Mouse (Mus musculus): ENCODE data around the gene Lrsam1. TPM values are rescaled to one million over a fixed set of nuclear protein-coding genes. Genes with fewer than 3 reads are reported as not detected.
A peak's percentile ranks its signal among the peaks of the same experiment; 100 is the strongest.

The Lrsam1 gene
- total and polyA plus RNA-seq, 2 experiments from 2014 or later = 5.4 to 12.0 TPM

DNA sequence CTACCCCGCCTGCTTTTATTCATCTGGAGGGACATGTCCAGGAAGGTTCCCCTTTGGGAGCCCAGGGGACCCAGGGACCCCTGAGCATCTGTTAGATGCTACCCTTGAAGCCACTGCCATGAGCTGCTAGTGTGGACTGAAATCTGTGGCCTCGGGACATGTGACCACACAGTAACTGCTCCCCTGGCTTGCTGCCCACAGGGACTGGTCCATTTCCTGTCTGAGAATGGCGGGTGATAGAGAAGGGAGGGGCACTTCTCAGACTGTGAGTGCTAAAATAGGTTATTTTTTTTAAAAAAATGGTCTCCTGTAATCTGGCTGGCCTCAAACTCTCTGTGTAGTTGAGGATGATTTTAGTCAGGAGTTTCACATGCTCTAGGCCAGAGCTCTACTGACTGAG lies 79.7 kb downstream of the Lrsam1 start:
- 0 out of 2 replicates have a peak overlapping the region, but pooled peaks have one; percentile 35 for H3K4me2 ChIP-seq (ENCODE audit: low read depth, low read length)
- 17% methylated on average over 3 of the region's 3 CpGs for WGBS
- no peak overlapping the region for H3K9ac ChIP-seq (replicated peaks; ENCODE audit: low read depth, low read length)
- H3K27ac ChIP-seq (ENCODE audit: low read depth) = peak overlapping the region; percentile 87
- DNase-seq (ENCODE audit: low spot score) = peak; percentile 85
- no peak overlapping the region for H3K4me3 ChIP-seq (ENCODE audit: low read depth, low read length)
- H3K36me3 ChIP-seq (replicated peaks; ENCODE audit: control insufficient read depth, insufficient read depth, low read length) = no peaks in the 10 kb centered on the region; the same call in 1 of the 2 replicates
- TF ChIP-seq CTCF (IDR thresholded peaks at IDR 0.05; ENCODE audit: low read depth) (no peak), EP300 (IDR thresholded peaks at IDR 0.05; ENCODE audit: low read depth) (no peak)
- peak; percentile 59 for ATAC-seq (ENCODE audit: insufficient read depth, low read depth)
- H3K4me1 ChIP-seq (ENCODE audit: control insufficient read depth, insufficient read depth) = peaks cover 58% of the 10 kb centered on the region
- no peaks in the 10 kb centered on the region for H3K27me3 ChIP-seq (ENCODE audit: control insufficient read depth, insufficient read depth, low read length)
- no peaks in the 10 kb centered on the region for H3K9me3 ChIP-seq (replicated peaks; ENCODE audit: control insufficient read depth, low read length)

- Histone ChIP-seq H3K4me3 (ENCODE audit: low read depth, low read length) (no peak overlapping the region), H3K27ac (ENCODE audit: low read depth) (peak overlapping the region; percentile 87), H3K9ac (replicated peaks; ENCODE audit: low read depth, low read length) (no peak overlapping the region), H3K4me1 (ENCODE audit: control insufficient read depth, insufficient read depth) (peaks cover 55% of the 10 kb centered on the region), H3K36me3 (replicated peaks; ENCODE audit: control insufficient read depth, insufficient read depth, low read length) (no peaks in the 10 kb centered on the region; the same call in 1 of the 2 replicates), H3K9me3 (replicated peaks; ENCODE audit: control insufficient read depth, low read length) (no peaks in the 10 kb centered on the region), H3K4me2 (ENCODE audit: low read depth, low read length) (0 out of 2 replicates have a peak overlapping the region, but pooled peaks have one; percentile 7), H3K27me3 (ENCODE audit: control insufficient read depth, insufficient read depth, low read length) (no peaks in the 10 kb centered on the region)
- no peak for DNase-seq (ENCODE audit: low spot score)
- TF ChIP-seq EP300 (IDR thresholded peaks at IDR 0.05; ENCODE audit: low read depth) = no peak
- TF ChIP-seq CTCF (IDR thresholded peaks at IDR 0.05; ENCODE audit: low read depth) = no peak
- ATAC-seq (ENCODE audit: insufficient read depth, low read depth) = no peak
- 40% methylated on average over 6 of the region's 6 CpGs for WGBS
Observed at GRCm38 (mm10) chr2:32881054-32881453, 80.4 kb downstream of the Lrsam1 start.

GRCm38 (mm10) chr2:32879593-32879992 lies 81.8 kb downstream of the Lrsam1 start:
- WGBS = 68% methylated on average over 5 of the region's 5 CpGs
- Histone ChIP-seq H3K9me3 (replicated peaks; ENCODE audit: control insufficient read depth, low read length) (no peaks in the 10 kb centered on the region), H3K27me3 (ENCODE audit: control insufficient read depth, insufficient read depth, low read length) (no peaks in the 10 kb centered on the region), H3K4me2 (ENCODE audit: low read depth, low read length) (peak overlapping the region; percentile 92; the same call in 1 of the 2 replicates), H3K36me3 (replicated peaks; ENCODE audit: control insufficient read depth, insufficient read depth, low read length) (no peaks in the 10 kb centered on the region; the same call in 1 of the 2 replicates), H3K4me3 (ENCODE audit: low read depth, low read length) (no peak overlapping the region), H3K9ac (replicated peaks; ENCODE audit: low read depth, low read length) (no peak overlapping the region), H3K27ac (ENCODE audit: low read depth) (peak overlapping the region; percentile 93; the same call in 1 of the 2 replicates), H3K4me1 (ENCODE audit: control insufficient read depth, insufficient read depth) (peaks cover 55% of the 10 kb centered on the region)
- DNase-seq (ENCODE audit: low spot score) = no peak
- no peak for ATAC-seq (ENCODE audit: insufficient read depth, low read depth)
- TF ChIP-seq EP300 (IDR thresholded peaks at IDR 0.05; ENCODE audit: low read depth) (no peak), CTCF (IDR thresholded peaks at IDR 0.05; ENCODE audit: low read depth) (no peak)

GRCm38 (mm10) chr2:32878396-32878795 lies 83.0 kb downstream of the Lrsam1 start:
- peak overlapping the region; percentile 85 for H3K9ac ChIP-seq (replicated peaks; ENCODE audit: low read depth, low read length)
- H3K9me3 ChIP-seq (replicated peaks; ENCODE audit: control insufficient read depth, low read length) = no peaks in the 10 kb centered on the region
- H3K27ac ChIP-seq (ENCODE audit: low read depth) = peak overlapping the region; percentile 93; the same call in 1 of the 2 replicates
- H3K4me3 ChIP-seq (ENCODE audit: low read depth, low read length) = peak overlapping the region; percentile 74
- no peak for DNase-seq (ENCODE audit: low spot score)
- no peak for ATAC-seq (ENCODE audit: insufficient read depth, low read depth)
- no peaks in the 10 kb centered on the region for H3K27me3 ChIP-seq (ENCODE audit: control insufficient read depth, insufficient read depth, low read length)
- no peak for TF ChIP-seq CTCF (IDR thresholded peaks at IDR 0.05; ENCODE audit: low read depth)
- TF ChIP-seq EP300 (IDR thresholded peaks at IDR 0.05; ENCODE audit: low read depth) = no peak
- whole genome bisulfite sequencing = 56% methylated on average over 3 of the region's 3 CpGs
- H3K4me2 ChIP-seq (ENCODE audit: low read depth, low read length) = peak overlapping the region; percentile 92
- no peaks in the 10 kb centered on the region; the same call in 1 of the 2 replicates for H3K36me3 ChIP-seq (replicated peaks; ENCODE audit: control insufficient read depth, insufficient read depth, low read length)
- peaks cover 55% of the 10 kb centered on the region for H3K4me1 ChIP-seq (ENCODE audit: control insufficient read depth, insufficient read depth)

DNA sequence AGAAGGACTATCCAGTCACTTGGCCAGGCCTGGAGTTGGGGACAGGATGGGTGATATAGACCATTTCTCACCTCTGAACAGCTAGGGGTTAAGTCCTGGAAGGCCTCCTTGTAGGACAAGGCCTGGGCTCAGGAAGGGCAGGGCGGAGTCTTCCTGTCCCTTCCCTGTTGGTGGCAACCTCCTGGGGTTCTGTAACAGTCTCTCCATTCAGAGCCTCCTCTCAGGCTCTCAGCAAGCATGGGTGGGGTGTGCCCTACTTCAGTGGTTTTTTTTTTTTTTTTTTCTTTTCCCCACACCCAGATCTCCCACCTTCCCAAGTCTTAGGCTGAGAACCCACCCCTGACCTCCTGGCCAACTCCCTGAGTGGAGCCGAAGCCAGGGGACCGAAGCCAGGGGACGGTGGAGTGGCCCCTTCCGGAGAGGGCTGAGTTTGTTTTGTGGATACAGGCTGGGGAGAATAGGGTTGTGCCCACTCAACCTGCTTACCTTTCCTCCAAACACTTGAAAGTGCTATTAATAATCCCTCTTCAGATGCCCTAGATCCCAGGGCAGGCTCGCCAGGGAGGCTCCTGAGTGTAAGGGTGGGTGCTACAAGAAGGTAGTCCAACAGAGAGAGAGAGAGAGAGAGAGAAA lies 83.5 kb downstream of the Lrsam1 start:
- H3K4me1 ChIP-seq (ENCODE audit: control insufficient read depth, insufficient read depth) = peaks cover 55% of the 10 kb centered on the region
- peak overlapping the region; percentile 92 for H3K4me2 ChIP-seq (ENCODE audit: low read depth, low read length)
- no peaks in the 10 kb centered on the region for H3K27me3 ChIP-seq (ENCODE audit: control insufficient read depth, insufficient read depth, low read length)
- H3K27ac ChIP-seq (ENCODE audit: low read depth) = peak overlapping the region; percentile 93
- DNase-seq (ENCODE audit: low spot score) (no peak), ATAC-seq (ENCODE audit: insufficient read depth, low read depth) (no peak)
- H3K9ac ChIP-seq (replicated peaks; ENCODE audit: low read depth, low read length) = peak overlapping the region; percentile 85
- H3K36me3 ChIP-seq (replicated peaks; ENCODE audit: control insufficient read depth, insufficient read depth, low read length) = no peaks in the 10 kb centered on the region; the same call in 1 of the 2 replicates
- H3K4me3 ChIP-seq (ENCODE audit: low read depth, low read length) = peak overlapping the region; percentile 74
- H3K9me3 ChIP-seq (replicated peaks; ENCODE audit: control insufficient read depth, low read length) = no peaks in the 10 kb centered on the region
- TF ChIP-seq CTCF (IDR thresholded peaks at IDR 0.05; ENCODE audit: low read depth) (no peak), EP300 (IDR thresholded peaks at IDR 0.05; ENCODE audit: low read depth) (no peak)
- 31% methylated on average over 6 of the region's 6 CpGs for WGBS

Measured in heart, postnatal 0 days (tissue).